Mouse (Mus musculus) olfactory bulb, adult 2 months (tissue): ENCODE measurements around the gene Thsd4.

Experiments used
- CTCF ChIP-seq: fragments of 200-500 bp; IDR thresholded peaks from 2 replicates; pipeline ENCODE4 v1.5.1; 2012; ENCODE audit warnings: low read depth, mild to moderate bottlenecking, low read length, moderate library complexity; ENCODE audit not compliant: insufficient read depth
- POLR2A ChIP-seq: fragments of 200-500 bp; IDR thresholded peaks from 2 replicates; pipeline ENCODE4 v1.6.1; 2012; ENCODE audit warnings: mild to moderate bottlenecking, low read depth, low read length, moderate library complexity; ENCODE audit not compliant: insufficient read depth

DNA sequence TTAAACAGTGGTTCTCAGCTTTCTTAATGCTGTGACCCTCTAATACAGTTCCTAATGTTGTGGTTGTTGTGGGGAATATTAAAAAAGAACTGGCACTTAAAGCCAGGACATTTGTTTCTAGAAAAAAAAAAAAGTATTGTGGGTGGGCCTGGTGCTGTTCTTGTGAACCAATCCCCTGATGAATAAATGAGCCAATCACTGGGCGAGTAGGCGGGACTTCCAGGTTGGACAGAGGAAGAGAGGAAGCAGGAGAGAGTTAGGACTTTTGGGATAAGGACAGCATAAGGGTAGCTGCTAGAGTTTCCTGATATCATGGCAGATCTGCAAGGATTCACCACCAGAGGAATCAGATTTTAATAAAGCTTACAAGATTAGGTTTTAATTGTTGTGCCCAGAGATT lies 249.9 kb downstream of the Thsd4 start:
- TF ChIP-seq CTCF: no peak
- no peak for TF ChIP-seq POLR2A
